Mouse (Mus musculus) cerebellum, adult 2 months (tissue): ENCODE results near the gene Zfpl1. TPM values are rescaled to one million over a fixed set of nuclear protein-coding genes. Genes with fewer than 3 reads are reported as not detected.
A peak's percentile ranks its signal among the peaks of the same experiment; 100 is the strongest.

Experiments
- DNase-seq, 2 experiments: peaks; one replicate each; pipeline ENCODE4 v3.0.0; 2021
- H3K27ac ChIP-seq: fragments of 200-500 bp; 2 replicates; pipeline ENCODE4 v1.5.1; 2012; ENCODE audit warnings: low read length, control low read depth, inconsistent platforms; ENCODE audit not compliant: insufficient read depth
- H3K27me3 ChIP-seq: fragments of 200-500 bp; 2 replicates; pipeline ENCODE4 v1.6.1; 2012; ENCODE audit warnings: inconsistent platforms, mild to moderate bottlenecking, low read length, moderate library complexity; ENCODE audit not compliant: control insufficient read depth, insufficient read depth
- H3K4me1 ChIP-seq: fragments of 200-500 bp; 2 replicates; pipeline ENCODE4 v1.6.1; 2011; ENCODE audit warnings: low read length; ENCODE audit not compliant: control insufficient read depth, insufficient read depth
- H3K4me3 ChIP-seq: fragments of 200-500 bp; replicated peaks from 2 replicates; pipeline ENCODE3; 2011; ENCODE audit warnings: mild to moderate bottlenecking, low read depth, low read length, control low read depth; ENCODE audit not compliant: insufficient read depth
- CTCF ChIP-seq: fragments of 200-500 bp; IDR thresholded peaks from 2 replicates; pipeline ENCODE4 v1.5.1; 2011; ENCODE audit warnings: low read depth, mild to moderate bottlenecking, control low read depth, low read length, moderate library complexity, borderline replicate concordance; ENCODE audit not compliant: insufficient read depth
- POLR2A ChIP-seq: fragments of 200-500 bp; IDR thresholded peaks from 2 replicates; pipeline ENCODE4 v1.6.1; 2011; ENCODE audit warnings: low read length, control low read depth, borderline replicate concordance; ENCODE audit not compliant: insufficient read depth
- WGBS: fragments of 180-500 bp; shearing (Covaris S2); methylation state at CpG from one replicate; pipeline ENCODE4 v1.1.7; 2018; 5-methylcytosine and 5-hydroxymethylcytosine counted together
- polyA plus RNA-seq: library from polyadenylated mRNA; depleted of rRNA; stranded (reverse); fragments of >200 nt; gene quantifications from 2 replicates; pipeline ENCODE4 v1.2.3, GENCODE M21; 2012

The Zfpl1 gene
- polyA plus RNA-seq, 1 experiment: 79.2 TPM

DNA sequence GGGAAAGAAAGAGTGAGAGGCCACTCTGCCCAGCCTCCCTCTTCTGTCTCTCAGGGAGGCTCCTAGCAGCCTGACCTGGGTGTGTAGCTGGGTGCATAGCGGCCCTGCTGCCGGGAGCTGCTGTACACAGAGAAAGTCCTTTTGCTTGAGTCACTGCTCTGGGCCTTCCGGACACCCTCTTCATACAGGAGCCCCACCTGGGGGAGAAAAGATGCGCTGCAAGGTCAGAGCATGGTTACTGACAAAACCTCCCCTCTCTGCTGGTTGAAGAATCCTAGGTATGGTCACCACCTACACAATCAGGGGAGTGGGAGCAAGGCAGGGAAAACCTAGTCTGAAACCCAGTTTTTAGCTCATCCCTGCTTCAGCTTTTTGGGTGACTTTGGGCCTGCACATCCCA lies 15.8 kb downstream of the Zfpl1 start:
- Histone ChIP-seq H3K27me3 (no peaks in the 10 kb centered on the region), H3K4me3 (no peak overlapping the region), H3K4me1 (peaks cover 9% of the 10 kb centered on the region), H3K27ac (no peak overlapping the region)
- no peak for TF ChIP-seq POLR2A
- no peak for DNase-seq
- 80% methylated on average over 4 of the region's 4 CpGs for WGBS

DNA sequence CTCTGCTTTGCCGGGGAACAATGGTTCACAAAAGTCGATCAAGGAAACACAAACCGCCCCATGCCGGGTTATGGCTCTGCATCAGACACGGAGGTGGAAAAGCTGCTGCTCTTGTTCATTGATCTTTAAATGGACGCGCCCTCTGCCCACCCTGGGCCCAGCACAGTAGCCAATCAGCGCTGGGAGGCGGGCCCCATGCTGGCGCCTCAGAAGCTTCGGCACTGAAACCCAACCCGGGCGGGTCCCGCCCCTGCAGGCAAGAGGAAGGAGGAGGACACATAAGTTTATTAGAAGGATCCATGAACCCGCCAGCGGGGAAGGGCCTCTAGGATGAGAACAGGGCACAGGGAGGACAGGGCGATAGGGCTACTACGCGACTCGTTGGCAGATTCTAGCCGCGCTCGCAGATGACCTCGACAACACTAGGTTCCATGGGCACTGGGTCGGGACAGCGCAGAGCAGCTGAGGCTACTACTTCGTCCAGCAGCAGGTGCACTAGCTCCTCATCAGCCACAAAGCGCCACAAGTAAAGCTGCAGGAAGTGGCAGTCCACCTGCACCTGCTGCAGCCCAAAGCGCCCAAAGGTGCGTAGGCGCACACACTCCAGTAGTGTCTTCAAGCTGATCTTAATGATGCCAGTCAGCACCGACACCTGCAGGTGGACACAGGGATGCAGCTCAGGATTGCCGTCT lies 16.9 kb downstream of the Zfpl1 start, which contains the start of gene Tm7sf2:
TSS of gene Tm7sf2 (minus strand) at position 650 of the 692 bp plus-strand sequence.
- Histone ChIP-seq H3K4me1 (peaks cover 13% of the 10 kb centered on the region), H3K27me3 (no peaks in the 10 kb centered on the region), H3K4me3 (peak within 1 kb of the TSS; percentile 54), H3K27ac (peak within 1 kb of the TSS; percentile 30; the same call in 1 of the 2 replicates)
- 11% methylated on average over 33 of the region's 33 CpGs for WGBS
- peak; percentile 85 to 87 for DNase-seq
- TF ChIP-seq POLR2A: 0 out of 2 replicates have a peak, but pooled peaks have one; percentile 17
- TF ChIP-seq CTCF: 0 out of 2 replicates have a peak, but pooled peaks have one; percentile 1

DNA sequence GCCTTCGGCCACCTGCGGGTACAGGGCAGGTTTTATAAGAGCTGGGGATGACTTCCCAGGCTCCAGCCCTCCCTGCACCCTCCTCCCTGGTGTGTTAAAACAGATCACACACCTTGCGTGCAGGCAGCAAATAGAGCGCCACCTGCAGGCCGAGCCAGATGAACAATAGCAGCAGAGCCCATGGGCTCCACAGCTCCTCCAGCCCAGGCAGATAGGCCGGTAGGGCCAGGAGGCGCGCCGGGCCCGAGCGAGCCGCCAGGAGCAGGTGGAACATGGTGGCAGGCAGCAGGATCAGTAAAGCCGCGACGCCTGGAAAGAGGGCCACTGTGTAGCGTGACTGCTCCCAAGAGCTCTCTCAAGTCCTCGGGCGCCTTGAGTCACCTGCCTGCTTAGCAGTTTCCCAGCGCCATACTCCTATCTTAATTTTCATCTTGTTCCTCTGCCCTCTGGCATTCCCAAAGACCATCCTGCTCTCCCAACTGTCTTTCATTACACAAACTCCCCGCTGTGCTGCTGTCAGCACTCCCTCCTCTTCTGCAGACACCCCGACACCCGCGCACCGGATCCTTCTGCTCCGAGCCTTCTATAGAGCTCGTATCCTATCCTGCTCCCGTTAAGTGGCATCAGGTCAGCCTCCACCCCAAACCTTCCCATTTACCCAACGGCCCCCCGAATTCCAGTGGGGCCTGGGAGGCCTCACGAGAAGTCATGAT lies 17.6 kb downstream of the Zfpl1 start:
- peaks cover 20% of the 10 kb centered on the region for H3K4me1 ChIP-seq

GRCm38 (mm10) chr19:6066571-6066970 lies 18.2 kb downstream of the Zfpl1 start:
- no peak for TF ChIP-seq CTCF
- Histone ChIP-seq H3K27me3 (no peaks in the 10 kb centered on the region), H3K4me1 (peaks cover 22% of the 10 kb centered on the region), H3K4me3 (peak overlapping the region; percentile 54), H3K27ac (peak overlapping the region; percentile 43)
- DNase-seq: no peak
- 18% methylated on average over 5 of the region's 5 CpGs for WGBS

More for the DNA sequence above, 17.6 kb downstream of the Zfpl1 start:
- H3K27ac ChIP-seq: peak overlapping the region; percentile 43
- TF ChIP-seq POLR2A (no peak), CTCF (peak; percentile 77)
- peak overlapping the region; percentile 54 for H3K4me3 ChIP-seq
- peak; percentile 88 to 90 for DNase-seq
- no peaks in the 10 kb centered on the region for H3K27me3 ChIP-seq
- 1% methylated on average over 30 of the region's 30 CpGs for WGBS

- Histone ChIP-seq H3K4me1 (peaks cover 27% of the 10 kb centered on the region), H3K4me3 (no peak overlapping the region), H3K27me3 (no peaks in the 10 kb centered on the region), H3K27ac (no peak overlapping the region)
- TF ChIP-seq CTCF (no peak), POLR2A (no peak)
- no peak for DNase-seq
- 89% methylated on average over 6 of the region's 6 CpGs for WGBS
Observed at GRCm38 (mm10) chr19:6063081-6063480, 21.7 kb downstream of the Zfpl1 start.

- 39% methylated on average over 5 of the region's 5 CpGs for WGBS
- no peak for DNase-seq
- Histone ChIP-seq H3K27ac (0 out of 2 replicates have a peak overlapping the region, but pooled peaks have one; percentile 67), H3K4me3 (peak overlapping the region; percentile 75), H3K27me3 (no peaks in the 10 kb centered on the region), H3K4me1 (peaks cover 25% of the 10 kb centered on the region)
- TF ChIP-seq POLR2A (no peak), CTCF (no peak)
Observed at GRCm38 (mm10) chr19:6062418-6062817, 22.3 kb downstream of the Zfpl1 start.

- WGBS: under 1% methylated on average over 44 of the region's 44 CpGs
- H3K27me3 ChIP-seq: no peaks in the 10 kb centered on the region
- TF ChIP-seq CTCF: no peak
- TF ChIP-seq POLR2A: no peak
- H3K27ac ChIP-seq: peak overlapping the region; percentile 67
- peak overlapping the region; percentile 75 for H3K4me3 ChIP-seq
- peaks cover 25% of the 10 kb centered on the region for H3K4me1 ChIP-seq
- peak; percentile 38 to 45 for DNase-seq
Observed at GRCm38 (mm10) chr19:6061641-6062302, 23.0 kb downstream of the Zfpl1 start.

GRCm38 (mm10) chr19:6061021-6061533 lies 23.7 kb downstream of the Zfpl1 start, which contains the start of gene Znhit2:
Znhit2 (plus strand) TSS chr19:6061192.
- DNase-seq: peak; percentile 88 to 91
- peaks cover 19% of the 10 kb centered on the region for H3K4me1 ChIP-seq
- TF ChIP-seq POLR2A: peak; percentile 63
- TF ChIP-seq CTCF: no peak
- H3K27me3 ChIP-seq: no peaks in the 10 kb centered on the region
- WGBS: under 1% methylated on average over 58 of the region's 58 CpGs
- peak within 1 kb of the TSS; percentile 67 for H3K27ac ChIP-seq
- peak within 1 kb of the TSS; percentile 75 for H3K4me3 ChIP-seq
